Mouse (Mus musculus): ENCODE results near the gene Stac3.

Gene Stac3

DNA sequence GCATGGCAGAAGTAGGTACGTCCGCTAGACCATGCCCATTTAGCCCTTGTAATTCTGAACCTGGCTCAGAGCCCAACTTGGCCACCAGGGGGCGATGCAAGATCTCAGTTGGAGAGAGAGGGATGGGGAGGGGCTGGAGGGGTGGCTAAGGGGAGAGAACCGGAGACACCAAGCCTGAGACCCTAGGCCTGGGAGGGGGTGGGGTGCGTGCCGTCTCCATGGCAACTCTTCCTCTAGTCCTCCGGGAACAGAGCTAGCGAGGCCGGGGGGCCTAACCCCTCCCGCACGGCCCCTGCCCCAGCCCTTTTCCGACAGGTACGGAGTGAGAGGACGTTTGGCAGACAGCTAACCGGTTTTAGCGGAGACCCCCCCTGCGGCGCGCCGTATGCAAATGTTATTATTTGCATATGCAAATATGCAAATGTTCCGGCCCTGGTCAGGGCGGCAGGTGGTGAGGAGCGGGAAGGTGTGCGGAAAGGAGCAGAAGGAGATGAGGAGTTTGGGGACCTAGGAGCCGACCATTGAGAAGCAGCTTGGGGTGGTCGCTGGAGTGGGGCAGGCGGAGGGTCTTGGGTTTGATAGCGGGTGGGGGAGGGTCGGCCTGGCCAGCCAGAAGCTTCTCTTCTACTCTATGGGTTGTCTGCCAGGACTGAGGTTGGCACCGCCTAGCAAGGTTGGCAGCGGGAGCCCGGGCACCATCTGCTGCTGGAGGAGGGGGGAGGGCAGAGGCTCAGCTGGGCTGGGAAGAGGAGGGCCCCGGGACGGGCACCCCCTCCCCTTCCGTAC lies 7.8 kb downstream of the Stac3 start:
- peak; percentile 88 for DNase-seq (ENCODE audit: low spot score)

- no peak for DNase-seq (ENCODE audit: low spot score)
These were observed 8.6 kb downstream of the Stac3 start for GRCm38 (mm10) chr10:127509837-127510701.

DNA sequence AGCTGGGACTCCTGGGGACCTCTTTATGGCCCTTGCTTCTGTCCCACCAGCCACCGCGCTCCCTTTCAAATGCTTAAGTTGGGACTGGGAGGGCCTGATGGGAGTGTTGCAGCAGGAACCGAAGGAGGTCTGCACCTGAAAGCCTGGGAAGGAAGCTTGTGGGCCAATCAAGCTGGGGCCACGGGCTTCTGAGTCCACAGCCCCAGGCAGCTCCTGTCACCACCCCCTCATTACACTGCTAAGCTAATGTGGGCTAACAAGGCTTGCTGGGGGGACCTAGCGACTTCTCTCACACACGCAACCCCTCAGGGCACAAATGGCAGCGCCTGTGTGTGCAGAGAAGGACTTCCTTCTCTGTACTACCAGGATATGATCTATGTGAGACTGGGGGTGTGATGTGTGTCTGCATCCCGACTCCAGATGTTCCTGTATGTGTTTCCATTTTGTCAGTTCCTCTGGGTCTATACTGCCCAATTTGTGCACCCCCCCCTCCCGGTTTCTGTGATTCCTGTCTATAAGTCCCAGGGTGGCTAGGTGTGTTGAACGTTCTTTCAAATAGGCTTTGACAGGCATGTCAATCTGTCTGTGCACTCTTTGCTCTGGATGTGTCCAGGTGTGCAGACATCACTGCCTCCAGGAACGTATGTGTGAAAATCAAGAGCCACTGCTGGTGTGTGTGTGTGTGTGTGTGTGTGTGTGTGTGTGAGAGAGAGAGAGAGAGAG lies 9.6 kb downstream of the Stac3 start:
- no peak for DNase-seq (ENCODE audit: low spot score)

DNA sequence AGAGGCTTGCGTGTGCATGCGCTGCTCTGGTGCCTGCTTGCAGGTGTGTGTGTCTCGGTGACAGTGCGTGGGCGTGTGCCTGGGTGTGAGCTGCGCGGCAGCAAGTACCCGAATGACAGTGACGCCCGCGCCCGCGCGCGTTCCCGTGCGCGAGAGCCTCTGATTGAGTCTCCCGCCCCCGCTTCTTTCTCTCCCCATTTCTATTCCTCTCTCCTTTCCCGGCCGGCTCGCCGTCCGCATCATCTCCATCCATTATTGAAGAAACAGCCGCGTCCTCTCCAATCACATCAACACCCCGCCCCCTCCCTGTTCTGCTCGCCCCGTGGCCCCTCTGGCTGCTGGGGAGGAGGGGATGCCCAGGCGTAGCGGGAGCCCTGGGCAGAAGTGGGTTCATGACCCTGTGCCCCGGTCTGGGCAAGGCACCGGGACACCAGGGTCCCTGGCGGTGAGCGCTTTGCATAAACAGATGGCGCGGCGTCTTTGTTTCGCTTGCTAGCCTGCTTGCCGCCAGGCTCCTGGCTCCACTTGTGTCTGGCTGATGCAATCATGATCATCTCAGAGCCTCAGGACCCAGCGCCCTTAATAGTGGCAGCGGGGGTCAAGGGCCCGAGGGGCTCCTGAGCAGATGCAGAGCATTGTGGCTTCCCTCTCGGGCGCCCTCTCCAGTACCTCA lies 10.3 kb downstream of the Stac3 start:
- DNase-seq (ENCODE audit: low spot score) = peak; percentile 88

DNA sequence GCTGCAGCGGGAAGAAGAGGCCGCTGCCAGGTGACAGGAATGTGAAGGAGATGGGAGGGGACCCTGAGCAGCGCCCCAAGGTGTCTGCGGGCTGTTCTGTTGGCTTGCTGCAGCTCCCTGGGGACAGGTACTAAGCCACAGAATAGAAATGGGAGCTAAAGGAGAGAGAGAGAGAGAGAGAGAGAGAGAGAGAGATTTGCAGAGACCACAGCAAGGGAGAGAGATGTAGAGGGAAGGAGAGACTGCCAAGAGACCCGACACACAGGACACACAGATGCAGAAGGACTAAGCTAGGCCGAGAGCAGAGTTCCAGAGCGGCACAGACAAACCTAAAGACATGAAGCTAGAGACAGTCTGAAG lies 10.8 kb downstream of the Stac3 start:
- no peak for DNase-seq (ENCODE audit: low spot score)

DNA sequence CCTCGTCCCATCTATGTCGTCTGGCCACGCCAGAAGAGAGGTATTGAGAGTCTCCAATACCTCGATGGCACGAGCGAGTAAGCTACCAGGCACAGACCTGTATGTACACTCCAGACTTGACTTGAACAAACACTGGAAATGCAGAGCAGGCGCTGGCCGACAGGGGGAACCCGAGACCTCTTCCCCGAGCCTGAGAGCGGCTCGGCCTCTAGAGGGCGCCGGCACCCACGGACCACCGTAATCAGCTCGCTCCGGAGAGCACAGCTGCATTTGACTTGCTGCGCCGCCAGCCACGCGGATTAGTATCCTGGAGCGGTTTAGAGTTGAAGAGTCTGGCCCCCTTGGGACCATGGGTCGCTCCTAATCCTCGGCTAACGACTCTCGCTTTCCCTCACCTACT lies 11.3 kb downstream of the Stac3 start:
- peak; percentile 97 for DNase-seq (ENCODE audit: low spot score)

DNA sequence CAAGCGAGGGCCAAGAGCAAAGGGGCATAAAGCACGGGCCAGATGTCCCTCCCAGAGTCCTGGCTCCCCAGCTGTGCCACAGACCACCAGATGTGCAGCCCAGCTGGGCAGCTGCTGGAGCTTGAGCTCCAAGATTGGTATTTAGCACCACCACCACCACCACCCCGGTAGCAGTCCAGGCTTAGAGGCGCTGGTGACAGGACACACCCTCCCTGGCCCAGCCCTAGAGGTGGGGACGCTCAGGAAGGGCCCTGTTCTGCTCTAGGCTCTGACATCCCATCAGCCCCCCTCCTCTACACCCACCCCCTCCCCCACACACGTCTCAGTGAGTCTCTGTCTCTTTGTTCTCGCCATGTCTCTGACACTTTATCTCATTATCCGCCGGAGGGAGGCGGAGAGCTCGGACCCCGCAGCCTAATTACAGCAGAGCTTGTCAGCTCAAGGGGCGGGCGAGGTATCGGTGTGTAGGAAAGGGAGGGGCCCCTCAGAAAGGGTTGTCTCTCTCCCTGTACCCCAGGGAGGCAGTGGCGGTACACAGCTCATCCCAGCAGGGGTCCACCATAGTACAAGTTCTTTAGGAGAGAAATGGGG lies 12.1 kb downstream of the Stac3 start:
- DNase-seq (ENCODE audit: low spot score) = no peak

DNA sequence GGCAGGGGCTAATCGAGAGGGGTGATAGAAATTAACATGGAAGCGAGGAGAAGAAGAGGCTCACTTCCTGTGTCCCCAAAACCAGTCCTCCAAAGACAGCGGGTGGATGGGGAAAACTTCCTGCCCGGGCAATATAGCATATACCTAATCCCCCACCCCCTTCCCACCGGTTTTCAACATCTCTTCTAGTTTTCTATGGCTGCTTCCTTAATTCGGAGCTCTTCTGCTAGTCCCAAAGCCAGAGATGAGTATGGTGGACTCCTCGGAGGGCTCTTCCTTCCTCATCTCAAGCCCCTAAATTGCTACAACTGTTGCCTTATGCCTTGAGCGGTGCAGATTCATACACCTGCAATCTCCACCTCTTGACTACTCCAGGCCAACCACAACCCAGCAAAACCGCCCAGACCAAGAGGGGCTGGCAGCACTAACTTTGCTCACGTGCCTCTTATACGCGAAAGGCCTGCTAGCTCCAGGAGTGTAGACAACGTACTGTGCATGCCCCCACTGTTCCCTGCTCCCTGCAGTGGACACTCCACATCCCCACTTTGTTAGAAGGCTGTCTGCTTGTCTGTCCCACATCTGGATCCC lies 12.7 kb downstream of the Stac3 start:
- DNase-seq (ENCODE audit: low spot score) = no peak

DNA sequence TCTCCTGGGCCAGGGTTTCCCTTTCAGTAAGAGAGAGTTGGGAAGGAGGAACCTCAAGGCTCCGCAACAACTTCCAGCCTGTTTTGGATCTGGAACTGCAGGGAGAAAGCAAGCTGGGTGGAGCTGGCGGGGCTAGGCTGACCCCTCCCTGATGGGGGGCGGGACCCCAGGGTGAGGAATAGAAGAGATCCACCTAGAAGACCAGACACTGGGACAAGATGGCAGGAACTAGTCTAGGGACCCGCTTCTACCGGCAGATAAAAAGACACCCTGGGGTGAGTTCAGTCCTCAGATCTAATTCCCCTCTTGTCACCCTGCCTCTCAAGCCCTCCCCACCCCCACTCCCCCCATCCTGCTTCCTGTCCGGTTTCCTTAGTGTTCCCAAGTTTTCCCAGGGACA lies 13.3 kb downstream of the Stac3 start, which contains the start of gene Ndufa4l2:
Gene Ndufa4l2, plus strand, starts transcription at position 204 of the 400 bp plus-strand sequence.
- DNase-seq (ENCODE audit: low spot score) = no peak

- DNase-seq (ENCODE audit: low spot score) = no peak
These were observed 13.9 kb downstream of the Stac3 start for GRCm38 (mm10) chr10:127515271-127515982.

- DNase-seq (ENCODE audit: low spot score) = no peak
These were observed 14.5 kb downstream of the Stac3 start for GRCm38 (mm10) chr10:127515983-127516459.

- no peak for DNase-seq (ENCODE audit: low spot score)
These were observed 15.2 kb downstream of the Stac3 start for GRCm38 (mm10) chr10:127516576-127517260.

GRCm38 (mm10) chr10:127517941-127518340 lies 16.5 kb downstream of the Stac3 start:
- no peak for DNase-seq (ENCODE audit: low spot score)

DNA sequence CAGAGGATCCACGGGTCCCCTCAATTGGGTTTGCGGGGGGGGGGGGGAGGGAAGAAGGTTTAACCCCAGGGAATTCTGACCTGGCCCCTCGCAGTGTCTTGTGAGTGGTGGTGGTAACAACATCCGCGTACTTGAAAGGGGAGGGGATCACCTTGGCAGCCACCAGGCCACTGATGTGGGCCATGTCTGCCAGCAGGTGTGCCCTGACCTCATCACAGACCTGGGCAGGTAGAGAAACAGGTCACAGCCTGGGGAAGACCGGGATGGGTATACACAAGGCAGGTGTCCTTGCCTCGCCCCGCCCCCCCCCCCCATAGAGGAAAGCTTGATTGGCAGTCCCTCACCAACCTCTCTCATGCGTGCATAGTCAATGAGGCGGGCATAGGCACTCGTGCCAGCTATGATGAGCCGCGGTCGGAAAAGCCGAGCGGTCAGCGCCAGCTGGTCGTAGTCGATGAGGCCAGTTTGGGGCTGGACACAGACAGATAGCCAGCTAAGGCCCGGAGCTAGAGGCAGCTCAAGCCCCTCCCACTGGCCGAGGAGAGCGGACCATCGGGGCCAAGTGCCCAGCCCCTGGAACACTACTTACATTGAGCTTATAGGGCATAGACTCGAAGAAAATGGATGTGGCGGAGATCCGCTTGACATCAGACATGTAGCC lies 17.7 kb downstream of the Stac3 start:
- DNase-seq (ENCODE audit: low spot score) = no peak

GRCm38 (mm10) chr10:127519903-127520713 lies 18.6 kb downstream of the Stac3 start:
- DNase-seq (ENCODE audit: low spot score) = no peak

DNA sequence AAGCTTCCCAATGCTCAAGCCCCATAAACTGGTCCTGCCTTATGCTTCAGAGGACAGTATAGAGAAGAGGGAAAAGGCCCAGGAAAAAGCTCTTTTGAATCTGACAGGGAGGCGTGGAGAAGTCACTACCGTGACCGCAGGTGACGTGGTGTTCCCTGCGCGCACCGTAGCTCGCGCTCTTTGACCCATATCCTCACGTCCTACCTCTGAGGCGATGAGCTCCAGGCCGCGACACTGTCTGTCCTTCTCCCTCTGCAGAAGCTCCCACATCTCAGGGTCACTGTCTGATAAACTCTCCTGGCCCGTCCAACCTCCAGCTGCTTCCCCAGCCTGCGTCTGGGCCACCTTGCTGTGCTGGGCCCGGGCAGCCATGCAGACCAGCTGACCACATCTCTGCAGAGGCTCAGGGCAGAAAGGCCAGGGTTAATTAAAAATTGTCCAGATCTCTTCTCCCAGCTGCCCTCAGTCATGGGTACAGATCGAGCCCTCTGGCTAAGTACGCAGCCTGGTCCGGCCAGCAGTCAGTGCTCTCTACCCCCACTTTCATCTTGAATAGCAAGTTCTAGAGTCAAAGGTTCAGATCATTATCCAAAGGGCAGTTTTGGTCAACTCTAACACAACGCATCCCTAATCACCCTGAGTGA lies 19.4 kb downstream of the Stac3 start:
- DNase-seq (ENCODE audit: low spot score) = no peak

DNA sequence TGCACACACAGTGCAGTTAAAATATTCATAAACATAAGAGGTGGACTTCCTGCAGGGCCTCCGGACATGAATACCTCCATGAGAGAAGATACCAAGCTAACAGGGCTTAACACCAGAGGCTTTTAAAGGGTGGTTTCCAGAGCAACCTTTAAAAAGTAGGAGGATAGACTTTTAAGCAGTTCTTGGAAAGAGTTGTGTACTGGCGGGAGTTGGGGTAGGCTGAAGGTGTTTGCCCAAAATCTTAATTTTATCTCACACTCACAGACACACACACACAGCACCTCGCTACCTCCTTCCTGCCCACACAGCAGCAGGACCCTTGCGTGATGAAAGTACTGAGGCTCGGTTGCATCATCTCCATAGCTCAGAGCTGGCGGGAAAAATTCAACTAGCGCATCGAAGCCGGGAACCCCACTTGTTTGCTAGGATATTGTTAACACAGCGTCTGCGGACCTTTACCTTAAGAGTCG lies 20.2 kb downstream of the Stac3 start:
- DNase-seq (ENCODE audit: low spot score) = no peak

Measured in layer of hippocampus, adult 11-12 months (tissue).